Mouse (Mus musculus) lung, adult 2 months (tissue): ENCODE measurements around the gene Slc1a3.

Source experiments
- CTCF ChIP-seq: fragments of 200-500 bp; IDR thresholded peaks from 2 replicates; pipeline ENCODE4 v1.5.1; 2011; ENCODE audit warnings: mild to moderate bottlenecking, low read length, control low read depth; ENCODE audit not compliant: insufficient read depth
- POLR2A ChIP-seq: fragments of 200-500 bp; IDR thresholded peaks from 2 replicates; pipeline ENCODE4 v1.6.1; 2011; ENCODE audit warnings: low read depth, mild to moderate bottlenecking, control low read depth, low read length, borderline replicate concordance; ENCODE audit errors: extremely low read depth

DNA sequence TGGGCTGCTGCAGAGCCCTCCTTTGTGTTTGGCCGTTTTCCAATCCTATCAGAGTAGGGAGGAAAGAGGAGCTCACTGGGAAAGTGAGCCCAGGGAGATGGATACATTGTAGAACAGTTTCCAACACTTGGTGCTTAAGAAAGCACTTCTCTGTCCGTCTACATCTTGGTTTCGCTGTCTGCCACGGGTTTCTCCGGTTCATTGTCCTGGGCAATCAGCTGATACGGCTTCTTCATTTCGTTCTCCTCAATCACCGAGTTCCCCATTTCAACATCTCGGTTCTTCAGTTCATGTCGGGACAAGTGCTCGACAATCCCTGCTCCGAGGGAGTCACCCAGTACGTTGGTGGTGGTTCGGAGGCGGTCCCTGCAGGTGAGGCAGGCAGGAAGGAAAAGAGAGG lies 74.6 kb downstream of the Slc1a3 start:
- TF ChIP-seq POLR2A (no peak), CTCF (no peak)
